Mouse (Mus musculus): ENCODE results near the gene Tecpr2.

DNA sequence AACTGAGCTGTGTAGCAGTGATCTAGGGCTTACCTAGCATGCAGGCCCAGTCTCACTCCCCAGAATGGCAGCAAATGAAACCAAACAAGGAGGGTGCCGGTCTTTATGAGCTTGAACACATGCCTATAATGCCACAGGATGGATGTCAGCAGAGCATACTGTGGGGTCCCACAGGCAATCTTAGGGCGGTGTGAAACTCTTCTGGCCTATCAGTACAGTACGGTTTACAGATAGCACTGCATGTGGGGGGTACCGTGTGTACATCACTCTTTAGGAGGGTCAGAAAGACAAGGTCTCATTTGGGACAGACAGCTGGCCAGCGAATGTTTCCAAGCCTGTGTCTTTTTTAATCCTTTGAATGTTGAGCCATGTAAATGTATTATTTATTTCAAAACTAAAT is 82.9 kb downstream of the Tecpr2 start:
- TF ChIP-seq CTCF (IDR thresholded peaks at IDR 0.05; ENCODE audit: low read depth) (no peak), EP300 (optimal IDR thresholded peaks at IDR 0.05) (no peak)
